Mouse (Mus musculus) liver, adult 2 months (tissue): Measurements from ENCODE around the gene Rap1gds1.

Experiments
- CTCF ChIP-seq: fragments of 200-500 bp; IDR thresholded peaks from 2 replicates; pipeline ENCODE4 v1.5.1; 2011; ENCODE audit warnings: low read depth, low read length, control low read depth
- POLR2A ChIP-seq: fragments of 200-500 bp; IDR thresholded peaks from 2 replicates; pipeline ENCODE4 v1.6.1; 2011; ENCODE audit warnings: low read length, control low read depth; ENCODE audit not compliant: insufficient read depth; ENCODE audit errors: extremely low read depth

- TF ChIP-seq CTCF, result no peak
- TF ChIP-seq POLR2A, result no peak
Observed at GRCm38 (mm10) chr3:139101941-139102340, 26.9 kb upstream of the Rap1gds1 start.
